In genomic region chr16:64852441-64852871, GRCm38 (mm10) we compare ENCODE assay signal across 8 mouse cellular contexts. TPM values are rescaled to one million over a fixed set of nuclear protein-coding genes. Genes with fewer than 3 reads are reported as not detected.
DNase-seq lines count a peak whose midpoint lies in the region; ATAC-seq and TF ChIP-seq lines count a peak whose summit lies in the region.

No protein-coding gene starts in this region.

- H3K36me3 ChIP-seq in limb, embryonic 12.5 days: peaks cover 28% of the 10 kb centered on the region
- H3K36me3 ChIP-seq in midbrain, embryonic 11.5 days (ENCODE audit: control insufficient read depth, insufficient read depth, low read length): no peaks in the 10 kb centered on the region; the same call in 1 of the 2 replicates
- peaks cover 21% of the 10 kb centered on the region for H3K36me3 ChIP-seq in small intestine, adult 2 months (ENCODE audit: control insufficient read depth, insufficient read depth, low read length)

- TF ChIP-seq CTCF in small intestine, adult 2 months (IDR thresholded peaks at IDR 0.05; ENCODE audit: extremely low read depth, insufficient read length, insufficient replicate concordance, low read depth, low read length): no peak

- peak overlapping the region; percentile 98 for H3K27ac ChIP-seq in limb, embryonic 12.5 days
- H3K27ac ChIP-seq in midbrain, embryonic 11.5 days (ENCODE audit: low read depth, low read length): peak overlapping the region; percentile 92
- peak overlapping the region; percentile 94 for H3K27ac ChIP-seq in small intestine, adult 2 months (ENCODE audit: insufficient read depth, low read depth, low read length)

- no peaks in the 10 kb centered on the region for H3K9me3 ChIP-seq in limb, embryonic 12.5 days
- H3K9me3 ChIP-seq in midbrain, embryonic 11.5 days (ENCODE audit: control insufficient read depth, low read length): no peaks in the 10 kb centered on the region

- peak overlapping the region; percentile 64 for H3K4me2 ChIP-seq in limb, embryonic 12.5 days
- peak overlapping the region; percentile 68 for H3K4me2 ChIP-seq in midbrain, embryonic 11.5 days

- under 1% methylated on average over 40 of the region's 53 CpGs for WGBS in limb, embryonic 12.5 days
- WGBS in midbrain, embryonic 11.5 days: under 1% methylated on average over 39 of the region's 53 CpGs
- WGBS in small intestine, adult 2 months: 1% methylated on average over 53 of the region's 53 CpGs

- peak; percentile 7; the same call in 1 of the 2 replicates for ATAC-seq in limb, embryonic 12.5 days (ENCODE audit: insufficient number of reproducible peaks, insufficient read depth, low FRiP score, low TSS enrichment, low read depth)
- no peak for ATAC-seq in midbrain, embryonic 11.5 days (ENCODE audit: low FRiP score)
- no peak for ATAC-seq in monocyte, adult 5-6 weeks (replicated peaks; ENCODE audit: insufficient number of reproducible peaks, low FRiP score, low TSS enrichment, poor library complexity, severe bottlenecking)

- DNase-seq in adipocyte (ENCODE audit: low spot score): peak; percentile 39
- DNase-seq in embryo, embryonic 10.5 days (ENCODE audit: low spot score): peak; percentile 41
- peak; percentile 34 to 35 for DNase-seq in gastrocnemius, postnatal 36 days
- DNase-seq in kidney, adult 11 months: peak; percentile 43
- DNase-seq in midbrain, embryonic 11.5 days (ENCODE audit: low spot score, missing footprints): peak; percentile 91

- H3K27me3 ChIP-seq in limb, embryonic 12.5 days: no peaks in the 10 kb centered on the region
- no peaks in the 10 kb centered on the region for H3K27me3 ChIP-seq in midbrain, embryonic 11.5 days (ENCODE audit: control insufficient read depth, insufficient read depth, low read length)
- no peaks in the 10 kb centered on the region for H3K27me3 ChIP-seq in small intestine, adult 2 months (ENCODE audit: control insufficient read depth, insufficient read depth, low read length)

- H3K9ac ChIP-seq in limb, embryonic 12.5 days (replicated peaks): peak overlapping the region; percentile 94
- peak overlapping the region; percentile 90 for H3K9ac ChIP-seq in midbrain, embryonic 11.5 days (ENCODE audit: low read length)

- H3K4me1 ChIP-seq in limb, embryonic 12.5 days (replicated peaks): peaks cover 15% of the 10 kb centered on the region
- peaks cover 9% of the 10 kb centered on the region for H3K4me1 ChIP-seq in midbrain, embryonic 11.5 days (ENCODE audit: control insufficient read depth, insufficient read depth, low read length)
- H3K4me1 ChIP-seq in small intestine, adult 2 months (ENCODE audit: control insufficient read depth, insufficient read depth, insufficient read length, low read length): peaks cover 2% of the 10 kb centered on the region; the same call in 1 of the 2 replicates

- no peak for TF ChIP-seq POLR2A in small intestine, adult 2 months (IDR thresholded peaks at IDR 0.05; ENCODE audit: low read depth, low read length)

- intact Hi-C loops in gastrocnemius, postnatal 36 days (cut with DNase I): no loop called here

- peak overlapping the region; percentile 93 for H3K4me3 ChIP-seq in limb, embryonic 12.5 days (replicated peaks)
- peak overlapping the region; percentile 94 for H3K4me3 ChIP-seq in midbrain, embryonic 11.5 days (ENCODE audit: low read depth, low read length)
- peak overlapping the region; percentile 73 for H3K4me3 ChIP-seq in small intestine, adult 2 months (ENCODE audit: low read depth, low read length)

RNA-seq across cellular contexts. Expression of gene Cggbp1, which starts 0.7 kb away (rescaled TPM):
- total RNA-seq in gastrocnemius, postnatal 36 days (2021): 10 to 100 TPM; 20.2 to 20.6 TPM
- polyA plus RNA-seq in limb, embryonic 12.5 days (2016; fragmentation: Nextera tagmentation; extraction: Ambion mirVana): 112 and 114 TPM in 2 replicates
- 124 and 143 TPM in 2 replicates for polyA plus RNA-seq in midbrain, embryonic 11.5 days (2014; fragmentation: Nextera tagmentation; extraction: Ambion mirVana)
- polyA plus RNA-seq in small intestine, adult 2 months (2012; rRNA removed): 1.6 and 3.8 TPM in 2 replicates
- 79.2 to 119 TPM (median 83.8 TPM) in 3 replicates for total RNA-seq in monocyte, adult 5-6 weeks (2017)

RNA-seq across cellular contexts. Expression of gene Zfp654, which starts 1.0 kb away (rescaled TPM):
- 1 to 10 TPM; 8.0 to 9.1 TPM for total RNA-seq in gastrocnemius, postnatal 36 days (2021)
- polyA plus RNA-seq in limb, embryonic 12.5 days (2016; fragmentation: Nextera tagmentation; extraction: Ambion mirVana): 9.1 and 10.7 TPM in 2 replicates
- 8.1 and 8.5 TPM in 2 replicates for polyA plus RNA-seq in midbrain, embryonic 11.5 days (2014; fragmentation: Nextera tagmentation; extraction: Ambion mirVana)
- 0.18 and 0.37 TPM in 2 replicates for polyA plus RNA-seq in small intestine, adult 2 months (2012; rRNA removed)
- 20.6 to 26.0 TPM (median 22.4 TPM) in 3 replicates for total RNA-seq in monocyte, adult 5-6 weeks (2017)

Comparison
In these comparisons a context has a peak if more than half of its experiments do, and no peak if none do; other contexts are left out.
1. DNase-seq: peak in every context shown above with its lines; median percentile 91 in midbrain, embryonic 11.5 days; 43 in kidney, adult 11 months; 41 in embryo, embryonic 10.5 days; 39 in adipocyte; 34 in gastrocnemius, postnatal 36 days.
2. RNA of gene Cggbp1, which starts 0.7 kb away (polyA plus RNA-seq): 124 to 143 TPM in midbrain, embryonic 11.5 days and 112 to 114 TPM in limb, embryonic 12.5 days; 1.6 to 3.8 TPM in small intestine, adult 2 months; every median in the first group is over 10 times any median in the second.
3. Peak in every context shown above with its lines, with median percentiles within 50 percentile points of each other: H3K27ac ChIP-seq and H3K4me3 ChIP-seq.